Mouse (Mus musculus) erythroblast, embryonic 14.5 days (primary cell): ENCODE results near the gene Rnf157.

Source experiments
- GATA1 ChIP-seq: IDR thresholded peaks from 2 replicates; pipeline ENCODE4 v1.6.1; 2012; ENCODE audit warnings: low read length, inconsistent platforms, mixed read lengths
- TAL1 ChIP-seq: IDR thresholded peaks from 3 replicates; pipeline ENCODE4 v1.6.1; 2012; ENCODE audit warnings: low read length, inconsistent platforms, mixed read lengths

DNA sequence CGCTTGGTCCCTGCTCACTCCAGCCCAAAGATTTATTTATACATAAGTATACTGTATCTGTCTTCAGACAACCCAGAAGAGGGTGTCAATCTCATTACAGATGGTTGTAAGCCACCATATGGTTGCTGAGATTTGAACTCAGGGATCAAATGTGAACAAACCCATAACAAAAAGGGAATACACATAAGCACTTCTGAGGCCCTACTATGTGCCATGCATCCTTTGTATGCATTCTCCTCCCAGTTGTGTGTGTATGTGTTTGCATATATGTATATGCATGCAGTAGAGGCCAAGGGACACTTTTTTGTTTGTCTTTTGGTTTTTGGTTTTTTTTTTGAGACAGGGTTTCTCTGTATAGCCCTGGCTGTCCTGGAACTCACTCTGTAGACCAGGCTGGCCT, 46.2 kb downstream of the Rnf157 start:
- TF ChIP-seq GATA1: no peak
- no peak for TF ChIP-seq TAL1
